Mouse (Mus musculus) embryonic facial prominence, embryonic 12.5 days (tissue): ENCODE measurements around the gene Olfr281. TPM values are rescaled to one million over a fixed set of nuclear protein-coding genes. Genes with fewer than 3 reads are reported as not detected.
"Not testable (repeated sequence)": the region's sequence is repeated elsewhere in the genome, so short reads cannot be mapped to it uniquely, and the experiment has no call there.

Experiments used
- ATAC-seq: fragments of 200-750 bp; cut with Nextera tagmentation; 2 replicates; pipeline ENCODE4 v1.8.0; 2017; ENCODE audit not compliant: insufficient number of reproducible peaks, insufficient read depth, low FRiP score, low TSS enrichment
- H3K27ac ChIP-seq: fragments of 300-500 bp; sonication (generic); 2 replicates; pipeline ENCODE4 v1.5.1; 2016; ENCODE audit warnings: mild to moderate bottlenecking
- H3K27me3 ChIP-seq: fragments of 300-500 bp; sonication (generic); 2 replicates; pipeline ENCODE4 v1.6.1; 2016; ENCODE audit warnings: mild to moderate bottlenecking, moderate library complexity
- H3K36me3 ChIP-seq: fragments of 300-500 bp; sonication (generic); 2 replicates; pipeline ENCODE4 v1.6.1; 2016; ENCODE audit warnings: mild to moderate bottlenecking
- H3K4me1 ChIP-seq: fragments of 300-500 bp; sonication (generic); 2 replicates; pipeline ENCODE4 v1.6.1; 2016
- H3K4me2 ChIP-seq: fragments of 300-500 bp; sonication (generic); replicated peaks from 2 replicates; pipeline ENCODE4 v1.6.1; 2016; ENCODE audit warnings: mild to moderate bottlenecking, moderate library complexity
- H3K4me3 ChIP-seq: fragments of 300-500 bp; sonication (generic); 2 replicates; pipeline ENCODE4 v1.5.1; 2016; ENCODE audit warnings: mild to moderate bottlenecking
- H3K9ac ChIP-seq: fragments of 300-500 bp; sonication (generic); 2 replicates; pipeline ENCODE4 v1.6.1; 2016; ENCODE audit warnings: mild to moderate bottlenecking, moderate library complexity
- H3K9me3 ChIP-seq: fragments of 300-500 bp; sonication (generic); 2 replicates; pipeline ENCODE4 v1.6.1; 2016; ENCODE audit warnings: mild to moderate bottlenecking, moderate library complexity
- WGBS: fragments of 180-500 bp; shearing (Covaris S2); methylation state at CpG from one replicate; pipeline ENCODE4 v1.1.7; 2016; 5-methylcytosine and 5-hydroxymethylcytosine counted together
- polyA plus RNA-seq: library from polyadenylated mRNA; unstranded; fragments of >200 nt; fragmentation: Nextera tagmentation; extraction: Ambion mirVana; gene quantifications from 2 replicates; pipeline ENCODE4 v1.2.1, GENCODE M21; 2016

The Olfr281 gene
- polyA plus RNA-seq, 1 experiment from 2014 or later, result 0.05 TPM

DNA sequence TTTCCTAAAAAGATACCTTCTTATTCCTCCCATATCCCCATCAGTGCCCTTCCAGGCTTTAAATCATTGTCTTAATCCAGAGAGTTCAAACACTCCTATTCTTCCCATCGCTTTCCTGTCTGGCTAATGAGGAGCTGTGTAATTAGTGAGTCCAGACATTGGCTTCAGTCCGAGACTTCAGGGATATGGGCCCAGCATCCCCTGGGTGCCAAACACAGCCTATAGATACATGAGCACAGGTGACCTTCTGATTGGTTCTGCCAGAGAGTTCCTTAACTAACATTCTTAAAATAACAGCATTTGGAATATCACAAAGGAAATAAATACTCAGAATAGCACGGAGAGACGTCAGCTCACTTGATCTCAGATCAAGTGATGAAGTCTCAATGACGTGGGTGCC is 21.5 kb upstream of the Olfr281 start, which contains the start of gene Olfr282:
TSS of gene Olfr282 (plus strand) at position 301 of the 400 bp plus-strand sequence.
- not testable (repeated sequence) for H3K36me3 ChIP-seq, H3K27ac ChIP-seq, ATAC-seq, H3K4me2 ChIP-seq, H3K9ac ChIP-seq, H3K4me3 ChIP-seq, H3K4me1 ChIP-seq, H3K9me3 ChIP-seq, H3K27me3 ChIP-seq
- 69% methylated on average over 5 of the region's 5 CpGs for WGBS

- H3K36me3 ChIP-seq, result no peaks in the 10 kb centered on the region
- no peak overlapping the region for H3K4me3 ChIP-seq
- WGBS, result 74% methylated on average over 3 of the region's 3 CpGs
- H3K4me2 ChIP-seq, result no peak overlapping the region
- H3K27me3 ChIP-seq, result no peaks in the 10 kb centered on the region
- no peak for ATAC-seq
- H3K9me3 ChIP-seq, result 0 out of 2 replicates have a peak, but pooled peaks cover 4% of the 10 kb centered on the region
- no peaks in the 10 kb centered on the region for H3K4me1 ChIP-seq
- H3K27ac ChIP-seq, result no peak overlapping the region
- no peak overlapping the region for H3K9ac ChIP-seq
These were observed 7.8 kb upstream of the Olfr281 start for GRCm38 (mm10) chr15:98444561-98444960.

DNA sequence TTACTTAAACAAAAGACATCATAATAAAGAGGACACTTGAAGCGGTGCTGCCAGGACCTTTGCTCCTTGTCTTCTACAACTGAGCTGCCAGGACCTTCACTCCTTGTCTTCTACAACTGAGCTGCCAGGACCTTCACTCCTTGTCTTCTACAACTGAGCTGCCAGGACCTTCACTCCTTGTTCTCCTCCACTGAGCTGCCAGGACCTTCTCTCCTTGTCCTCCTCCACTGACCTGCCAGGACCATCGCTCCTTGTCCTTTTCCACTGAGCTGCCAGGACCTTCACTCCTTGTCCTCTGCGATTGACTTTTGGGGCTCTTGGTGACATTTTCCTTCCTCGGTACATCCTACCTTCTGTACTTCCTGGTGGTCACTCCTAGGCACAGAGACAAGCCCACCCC is 3.9 kb upstream of the Olfr281 start:
- no peak overlapping the region for H3K4me2 ChIP-seq
- WGBS, result 59% methylated on average over 4 of the region's 4 CpGs

DNA sequence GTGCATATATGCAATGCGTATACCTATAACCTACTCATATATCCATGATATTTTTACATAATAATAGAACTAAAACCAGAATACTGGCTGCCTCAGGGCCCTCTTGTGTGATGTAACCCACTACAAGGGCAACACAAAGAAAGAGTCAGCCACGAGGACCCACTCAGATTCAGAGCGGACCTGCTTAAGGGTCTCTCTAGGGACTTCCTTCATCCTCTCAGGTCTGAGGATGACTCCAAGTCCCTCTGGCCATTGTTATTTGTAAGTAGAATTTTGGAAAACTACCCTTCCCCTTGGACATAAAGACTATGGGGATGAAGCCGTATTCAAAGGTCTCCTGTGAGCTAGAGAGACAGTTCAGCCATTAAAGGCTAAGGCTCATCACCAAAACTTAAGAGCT is 17.2 kb downstream of the Olfr281 start, which contains the start of gene OR5BS1P:
TSS of gene OR5BS1P (plus strand) at position 301 of the 400 bp plus-strand sequence.
- ATAC-seq, result no peak
- Histone ChIP-seq H3K4me3 (no peak within 1 kb of the TSS), H3K27ac (no peak within 1 kb of the TSS), H3K9ac (no peak within 1 kb of the TSS), H3K27me3 (no peaks in the 10 kb centered on the region), H3K4me1 (no peaks in the 10 kb centered on the region), H3K9me3 (no peaks in the 10 kb centered on the region), H3K4me2 (no peak within 1 kb of the TSS), H3K36me3 (no peaks in the 10 kb centered on the region)
- WGBS, result 85% methylated on average over 4 of the region's 4 CpGs

More for the DNA sequence above, 3.9 kb upstream of the Olfr281 start:
- H3K9ac ChIP-seq, result no peak overlapping the region
- ATAC-seq, result no peak
- no peak overlapping the region for H3K27ac ChIP-seq
- no peaks in the 10 kb centered on the region for H3K36me3 ChIP-seq
- 0 out of 2 replicates have a peak, but pooled peaks cover 4% of the 10 kb centered on the region for H3K9me3 ChIP-seq
- no peak overlapping the region for H3K4me3 ChIP-seq
- no peaks in the 10 kb centered on the region for H3K4me1 ChIP-seq
- H3K27me3 ChIP-seq, result no peaks in the 10 kb centered on the region

- Histone ChIP-seq H3K4me1 (no peaks in the 10 kb centered on the region), H3K27me3 (no peaks in the 10 kb centered on the region), H3K9ac (no peak overlapping the region), H3K4me2 (no peak overlapping the region), H3K27ac (no peak overlapping the region), H3K4me3 (no peak overlapping the region), H3K36me3 (no peaks in the 10 kb centered on the region), H3K9me3 (no peaks in the 10 kb centered on the region)
- 91% methylated on average over 13 of the region's 13 CpGs for WGBS
- no peak for ATAC-seq
These were observed 19.2 kb downstream of the Olfr281 start for GRCm38 (mm10) chr15:98471539-98471938.

DNA sequence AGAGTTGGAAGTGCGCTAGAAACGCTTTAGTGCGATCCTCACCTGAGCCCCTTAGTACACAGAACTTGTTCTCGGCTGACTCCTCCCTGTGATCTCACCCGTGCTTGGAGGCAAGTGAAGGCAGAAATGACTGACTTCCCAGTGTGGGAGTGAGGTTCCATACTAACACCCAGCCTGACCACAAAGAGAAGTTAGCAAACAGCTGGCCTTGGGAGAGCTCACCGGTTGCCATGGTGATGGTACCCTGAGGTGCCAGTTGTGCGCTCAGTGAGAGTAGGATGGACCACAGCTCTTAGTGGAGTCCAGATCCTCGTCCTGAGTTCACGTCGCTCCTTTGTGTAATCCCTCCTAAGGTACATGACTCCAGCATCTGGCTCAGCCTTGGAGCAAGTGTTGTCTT is 22.6 kb downstream of the Olfr281 start:
- no peak overlapping the region for H3K4me3 ChIP-seq
- no peaks in the 10 kb centered on the region for H3K36me3 ChIP-seq
- ATAC-seq, result no peak
- no peaks in the 10 kb centered on the region for H3K27me3 ChIP-seq
- H3K9ac ChIP-seq, result no peak overlapping the region
- no peaks in the 10 kb centered on the region for H3K4me1 ChIP-seq
- 83% methylated on average over 10 of the region's 10 CpGs for WGBS
- H3K9me3 ChIP-seq, result no peaks in the 10 kb centered on the region
- H3K4me2 ChIP-seq, result no peak overlapping the region
- H3K27ac ChIP-seq, result no peak overlapping the region

DNA sequence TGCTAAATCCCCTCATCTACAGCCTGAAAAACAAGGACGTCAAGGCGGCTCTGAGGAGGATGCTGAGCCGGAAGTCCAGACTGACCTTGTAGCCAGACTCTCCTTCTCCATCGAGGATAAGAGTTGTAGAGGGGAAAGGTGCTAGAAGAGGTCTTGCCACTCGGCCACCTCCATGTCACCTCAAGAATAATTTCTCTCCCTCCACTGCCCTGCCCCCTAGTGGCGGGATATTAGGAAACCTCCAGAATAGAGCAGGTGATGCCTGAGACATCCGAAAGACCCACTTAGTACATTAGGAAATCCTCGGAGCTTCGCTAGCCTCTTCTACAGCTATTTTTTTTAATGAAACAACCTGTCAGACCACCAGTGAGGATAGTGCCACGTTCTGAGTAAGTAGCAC is 23.0 kb downstream of the Olfr281 start:
- H3K36me3 ChIP-seq, result no peaks in the 10 kb centered on the region
- H3K4me3 ChIP-seq, result no peak overlapping the region
- WGBS, result 51% methylated on average over 10 of the region's 10 CpGs
- H3K4me1 ChIP-seq, result no peaks in the 10 kb centered on the region
- no peak overlapping the region for H3K27ac ChIP-seq
- no peak overlapping the region for H3K4me2 ChIP-seq
- ATAC-seq, result no peak
- no peaks in the 10 kb centered on the region for H3K27me3 ChIP-seq
- no peaks in the 10 kb centered on the region for H3K9me3 ChIP-seq
- no peak overlapping the region for H3K9ac ChIP-seq

DNA sequence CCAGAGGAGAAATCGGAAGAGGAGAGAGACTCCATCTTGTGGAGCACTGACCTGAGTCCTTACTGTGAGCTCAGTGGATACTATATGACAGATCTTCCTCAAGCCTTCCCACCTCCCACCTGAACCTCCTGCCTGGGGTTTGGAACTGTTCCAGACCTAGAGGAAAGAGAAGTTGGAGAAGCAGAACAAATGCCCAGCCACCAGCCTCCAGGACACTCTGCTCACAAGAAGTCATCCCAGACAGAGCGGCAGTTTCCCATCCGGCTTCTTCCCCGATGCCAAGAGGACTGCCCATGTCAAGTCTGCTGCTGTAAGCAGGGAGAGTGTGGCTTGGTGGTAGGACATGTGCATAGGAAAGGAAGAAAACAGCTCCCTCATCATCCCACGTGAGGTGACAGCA is 23.9 kb downstream of the Olfr281 start:
- Histone ChIP-seq H3K27ac (no peak overlapping the region), H3K9ac (no peak overlapping the region), H3K36me3 (no peaks in the 10 kb centered on the region), H3K4me1 (no peaks in the 10 kb centered on the region), H3K9me3 (no peaks in the 10 kb centered on the region), H3K4me2 (no peak overlapping the region), H3K4me3 (no peak overlapping the region), H3K27me3 (no peaks in the 10 kb centered on the region)
- ATAC-seq, result no peak
- WGBS, result 83% methylated on average over 5 of the region's 5 CpGs

GRCm38 (mm10) chr15:98479568-98480102 is 27.2 kb downstream of the Olfr281 start:
- Histone ChIP-seq H3K4me3 (no peak overlapping the region), H3K4me2 (no peak overlapping the region), H3K27me3 (no peaks in the 10 kb centered on the region), H3K27ac (no peak overlapping the region), H3K36me3 (no peaks in the 10 kb centered on the region), H3K9ac (no peak overlapping the region), H3K9me3 (no peaks in the 10 kb centered on the region), H3K4me1 (no peaks in the 10 kb centered on the region)
- 76% methylated on average over 7 of the region's 7 CpGs for WGBS
- ATAC-seq, result no peak

- Histone ChIP-seq H3K36me3 (no peaks in the 10 kb centered on the region), H3K4me1 (no peaks in the 10 kb centered on the region), H3K9me3 (no peaks in the 10 kb centered on the region), H3K27ac (no peak within 1 kb of the TSS), H3K9ac (no peak within 1 kb of the TSS), H3K27me3 (no peaks in the 10 kb centered on the region), H3K4me3 (no peak within 1 kb of the TSS), H3K4me2 (no peak within 1 kb of the TSS)
- WGBS, result 63% methylated on average over 3 of the region's 3 CpGs
- no peak for ATAC-seq
These were observed 30.3 kb downstream of the Olfr281 start, which contains the start of gene Lalba for GRCm38 (mm10) chr15:98482701-98483100. Gene Lalba (minus strand): TSS chr15:98482721.

DNA sequence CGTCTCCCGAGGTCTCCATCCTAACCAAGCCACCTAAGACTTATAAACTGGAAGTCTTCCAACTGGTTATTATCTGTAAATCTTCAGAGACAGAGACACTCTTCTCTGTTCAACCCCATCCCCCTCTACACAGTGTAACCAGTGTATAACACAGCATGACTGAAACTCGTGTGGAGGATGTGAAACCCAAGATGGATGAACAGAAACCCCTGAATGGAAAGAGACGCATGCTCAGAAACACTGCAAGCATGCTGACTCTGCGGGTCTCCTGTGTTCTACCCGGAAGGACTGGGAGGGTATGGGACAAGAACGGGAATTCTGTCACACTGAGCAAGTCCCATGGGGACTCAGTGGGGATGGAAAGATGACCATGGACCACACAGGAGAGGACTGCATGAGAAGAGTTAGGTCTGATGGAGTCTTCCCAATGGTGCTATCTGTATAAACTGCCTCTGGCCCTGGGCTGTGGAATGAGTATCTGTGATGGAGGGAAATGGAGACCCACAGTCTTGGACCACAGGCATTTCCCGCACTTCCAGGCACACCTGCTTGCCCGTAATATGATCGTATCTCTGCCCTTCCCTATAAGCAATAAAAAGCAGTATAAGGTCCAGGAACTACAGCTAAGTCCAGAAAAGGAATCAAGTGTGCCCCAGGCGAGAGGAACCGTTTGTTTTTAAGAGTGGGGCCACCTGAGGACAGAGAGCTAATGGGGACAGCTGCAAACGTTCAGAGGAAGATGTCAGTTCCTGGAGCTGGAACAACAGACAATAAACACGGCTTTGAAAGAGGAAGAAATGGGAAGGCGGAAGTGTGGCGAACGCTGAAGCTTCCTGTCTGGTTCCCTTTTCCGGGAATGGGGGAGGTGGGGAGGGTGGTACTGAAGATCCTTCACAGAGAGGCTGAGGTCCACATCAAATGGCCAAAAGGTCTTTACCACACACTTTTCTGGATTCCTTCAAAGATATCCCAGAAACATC is 31.8 kb downstream of the Olfr281 start:
- H3K4me3 ChIP-seq, result no peak overlapping the region
- H3K9me3 ChIP-seq, result no peaks in the 10 kb centered on the region; the same call in 1 of the 2 replicates
- H3K27me3 ChIP-seq, result no peaks in the 10 kb centered on the region
- H3K4me1 ChIP-seq, result no peaks in the 10 kb centered on the region
- H3K27ac ChIP-seq, result no peak overlapping the region
- H3K9ac ChIP-seq, result no peak overlapping the region
- H3K36me3 ChIP-seq, result no peaks in the 10 kb centered on the region
- H3K4me2 ChIP-seq, result no peak overlapping the region
- ATAC-seq, result no peak
- WGBS, result 63% methylated on average over 18 of the region's 18 CpGs
